Mouse (Mus musculus) spleen, embryonic (tissue): ENCODE measurements at regions not wholly inside any gene's neighbourhood (a gene's known extent, or its start where the extent isn't known, plus 50 kb on each side); places are given as distances from the start of the nearest gene placed in this dataset.

Source experiments
- CTCF ChIA-PET: fragments of 350-600 bp; sonication (Branson Sonifier 250); formaldehyde crosslinking; loops from one replicate; lab custom pipeline; 2022; lab: Charles Lee

DNA sequence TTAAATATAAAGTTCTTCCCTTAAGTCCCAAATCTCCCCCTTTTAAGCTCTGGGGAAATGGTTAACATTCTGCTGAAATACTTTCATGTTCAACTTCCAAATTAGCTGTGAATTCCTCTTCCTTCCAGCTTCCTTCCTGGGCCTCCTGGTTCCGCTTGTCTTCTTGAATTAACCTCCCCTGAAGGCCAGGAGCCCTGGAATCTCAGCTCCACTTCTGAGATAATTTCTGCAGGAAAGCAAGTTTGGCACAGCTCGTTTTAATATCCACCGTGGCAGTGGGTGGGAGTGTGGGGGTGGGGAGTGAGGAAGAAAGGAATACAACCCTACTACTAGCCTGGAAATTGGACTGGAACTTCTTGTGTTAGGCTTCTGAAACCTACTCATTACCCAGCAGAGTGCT lies 110.8 kb upstream of the Tsc22d2 start:
- CTCF ChIA-PET: no interaction called here

DNA sequence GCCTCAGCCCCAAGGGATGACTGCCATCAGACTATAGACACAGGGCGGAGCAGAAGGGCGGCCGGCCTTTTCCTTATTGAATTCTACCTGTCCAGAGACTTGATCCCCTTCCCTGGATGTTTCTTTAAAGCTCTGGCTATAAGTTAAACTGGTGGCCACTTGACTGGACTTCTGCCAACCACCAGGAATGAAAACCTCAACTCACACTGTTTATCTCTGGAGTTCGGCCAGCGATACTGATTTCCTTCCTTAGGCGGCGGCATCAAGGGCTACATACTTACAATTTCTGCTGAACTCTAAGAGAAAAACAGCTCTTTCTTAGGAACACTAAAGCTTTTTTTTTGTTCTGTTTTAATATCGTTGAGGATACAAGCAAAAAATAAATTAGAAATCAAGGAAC lies 104.9 kb upstream of the Tsc22d2 start:
- CTCF ChIA-PET: no interaction called here

DNA sequence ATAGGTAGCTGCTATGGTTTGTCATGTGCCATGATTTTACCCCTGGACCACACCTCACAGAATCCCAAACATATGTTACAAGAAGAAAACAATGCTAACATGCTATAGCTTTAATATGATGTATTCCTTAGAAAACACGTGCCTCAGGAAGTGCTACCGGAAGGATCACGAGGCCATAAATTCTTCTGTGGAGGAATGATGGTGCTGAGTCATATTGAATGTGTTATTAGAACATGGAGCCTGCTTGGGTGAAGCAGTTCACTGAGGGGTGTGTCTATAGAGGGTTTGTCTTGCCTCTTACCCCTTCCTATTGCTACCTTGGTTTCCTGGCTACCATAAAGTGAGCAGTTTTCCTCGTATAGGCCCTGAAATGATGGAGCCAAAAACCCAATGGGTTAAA lies 104.1 kb upstream of the Tsc22d2 start:
- CTCF ChIA-PET: no interaction called here

DNA sequence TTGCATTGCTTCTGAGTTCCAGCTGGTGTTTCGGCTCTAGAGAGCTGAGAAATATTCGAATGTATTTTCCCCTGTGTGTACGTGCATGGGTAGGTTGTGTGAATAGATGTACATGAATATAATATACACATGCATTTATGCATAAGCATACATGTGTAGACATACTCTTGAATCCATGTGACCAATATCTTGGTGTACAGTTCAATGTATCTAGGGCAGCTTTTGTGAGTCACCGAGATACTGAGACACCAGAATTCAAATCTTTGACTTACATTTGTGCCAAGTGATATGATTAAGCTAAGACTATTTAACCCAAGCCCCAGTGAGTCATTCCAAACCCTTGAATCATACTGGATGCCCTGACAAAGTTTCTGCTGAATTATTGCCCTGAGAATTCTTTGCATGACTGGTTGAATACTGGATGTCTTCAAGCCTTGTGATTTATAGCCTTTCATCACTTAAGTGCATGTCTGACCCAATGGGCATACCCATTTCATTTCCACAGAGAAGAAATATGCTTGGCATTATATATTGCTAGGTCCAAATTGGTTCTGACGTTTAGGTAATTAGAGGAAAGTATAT lies 103.3 kb upstream of the Tsc22d2 start:
- CTCF ChIA-PET: no interaction called here

DNA sequence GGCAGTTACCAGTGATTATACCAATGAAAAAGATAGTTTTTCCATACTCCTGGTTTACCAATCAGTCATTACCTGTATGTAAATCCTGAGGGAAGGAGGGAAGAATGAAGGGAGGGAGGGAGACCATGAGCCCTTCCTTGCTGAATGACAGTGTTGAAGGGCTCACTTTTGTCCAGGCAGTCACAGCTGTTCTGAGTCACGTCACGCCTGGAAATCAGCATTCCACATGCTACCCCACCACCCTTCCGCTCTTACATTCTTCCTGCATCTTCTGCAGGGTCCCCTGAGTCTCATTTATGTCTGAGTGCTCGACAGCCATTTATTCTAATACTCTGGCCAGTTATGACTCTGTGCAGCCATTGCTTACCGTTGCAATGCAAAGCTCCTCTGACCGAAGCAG lies 101.9 kb upstream of the Tsc22d2 start:
- CTCF ChIA-PET: no interaction called here

DNA sequence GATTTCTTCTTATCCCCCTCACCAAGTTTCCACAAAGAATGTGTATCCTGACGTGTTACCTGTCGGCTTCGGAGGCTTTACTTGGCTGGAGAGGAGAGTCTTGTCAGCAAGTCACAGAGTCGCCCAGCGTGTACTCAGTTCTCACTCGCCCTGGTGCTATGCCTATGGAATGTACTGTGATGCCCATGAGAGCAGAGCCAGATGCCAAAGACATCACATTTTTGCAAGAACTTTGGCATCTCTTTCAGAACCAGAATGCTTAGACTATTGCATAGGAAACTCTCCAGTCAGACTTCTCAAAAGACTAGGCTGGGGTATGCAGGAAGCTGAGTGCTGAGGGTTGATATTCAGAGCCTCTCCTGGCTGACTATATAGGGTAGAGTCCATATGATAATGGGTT lies 99.3 kb upstream of the Tsc22d2 start:
- CTCF ChIA-PET: no interaction called here

DNA sequence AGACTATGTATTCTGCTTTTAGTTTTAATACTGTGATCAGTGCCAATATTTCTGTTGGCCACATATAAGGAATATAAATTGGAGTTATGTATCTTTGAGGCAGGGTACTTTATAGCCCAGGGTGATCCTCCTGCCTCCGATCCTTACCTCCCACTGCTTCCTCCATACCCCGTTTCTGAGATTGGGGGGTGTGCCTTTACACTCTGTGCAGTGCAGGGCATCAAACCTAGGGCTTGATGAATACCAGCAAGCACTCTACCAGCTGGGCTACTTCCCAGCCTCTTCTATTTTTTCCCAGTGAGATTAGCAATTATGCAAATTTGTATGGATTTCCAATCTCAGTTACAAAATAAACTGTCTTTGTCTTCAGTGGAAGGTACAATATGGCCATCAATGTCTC lies 97.3 kb upstream of the Tsc22d2 start:
- CTCF ChIA-PET: no interaction called here

DNA sequence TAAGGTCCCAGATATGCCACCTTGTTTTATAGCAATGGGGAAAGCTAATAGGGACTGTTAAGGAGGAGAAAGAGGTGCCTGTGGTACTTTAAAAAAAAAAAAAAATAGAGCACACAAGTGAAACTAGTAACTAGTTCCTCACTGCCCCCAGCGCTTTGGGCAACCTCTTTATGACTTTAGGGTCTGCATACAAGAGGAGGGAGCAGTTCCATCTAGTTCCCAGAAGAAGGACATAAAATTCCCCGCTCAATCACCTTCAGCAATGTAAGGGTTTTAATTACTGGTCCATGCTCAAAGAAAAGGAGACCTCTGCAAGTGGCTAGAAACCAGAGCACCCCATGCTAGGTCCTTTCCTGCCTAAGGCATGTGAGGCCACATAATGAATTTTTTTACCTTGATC lies 95.8 kb upstream of the Tsc22d2 start:
- CTCF ChIA-PET: interaction anchor here (0.7 kb wide), 1 partner anchor 76 kb away, joined by 3 read pairs; no protein-coding TSS in a partner anchor

DNA sequence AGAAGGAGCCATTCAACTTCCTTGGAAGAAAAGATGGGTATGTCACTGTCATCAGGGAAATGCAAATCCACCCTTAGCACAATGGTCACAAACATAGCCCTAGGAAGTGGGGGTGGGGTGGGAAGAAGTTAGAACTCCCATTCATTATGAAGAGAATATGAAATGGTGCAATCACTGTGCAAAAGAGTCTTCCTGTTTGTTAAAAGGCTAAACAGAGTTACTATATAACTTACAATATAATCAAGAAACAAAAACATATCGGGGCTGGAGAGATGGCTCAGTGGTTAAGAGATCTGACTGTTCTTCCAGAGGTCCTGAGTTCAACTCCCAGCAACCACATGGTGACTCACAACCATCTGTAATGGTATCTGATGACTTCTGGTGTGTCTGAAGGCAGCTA lies 95.1 kb upstream of the Tsc22d2 start:
- CTCF ChIA-PET: no interaction called here

DNA sequence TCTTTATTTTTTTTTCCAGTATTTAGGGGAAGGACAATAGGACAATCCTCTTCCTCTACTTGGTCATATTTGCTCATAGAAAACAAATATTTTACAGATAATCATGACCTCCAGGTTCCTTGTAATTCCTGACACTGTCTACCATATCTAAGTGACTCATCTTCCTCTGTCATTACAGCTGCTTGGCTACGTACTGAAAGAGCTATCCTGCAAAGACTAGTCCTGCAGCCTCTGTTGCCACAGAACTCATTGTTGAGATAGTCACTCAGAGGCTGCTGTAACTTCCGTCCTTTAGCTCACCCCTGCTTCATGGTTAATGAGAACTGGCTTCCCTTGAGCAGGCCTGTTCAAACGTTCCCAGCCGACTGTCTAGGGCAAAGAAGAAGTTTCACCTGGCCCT lies 93.7 kb upstream of the Tsc22d2 start:
- CTCF ChIA-PET: no interaction called here

DNA sequence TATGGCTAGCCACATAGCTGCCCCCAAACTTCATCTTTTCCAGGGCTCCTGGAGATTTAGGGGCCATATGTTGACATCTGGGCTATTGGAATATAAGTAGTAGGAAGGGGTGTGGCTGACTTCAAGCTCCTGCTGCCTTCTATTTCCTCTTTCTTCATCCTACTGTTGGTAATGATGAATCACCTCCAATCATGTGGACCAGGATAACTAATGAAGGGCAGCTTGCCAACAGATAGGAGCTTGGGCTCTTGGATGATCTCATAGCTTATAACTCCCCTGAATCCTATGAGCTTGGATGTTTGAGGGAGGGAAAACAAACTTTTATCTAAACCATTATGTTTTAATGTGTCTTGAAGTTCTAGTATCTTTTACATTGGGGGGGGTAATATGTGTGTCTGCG lies 92.2 kb upstream of the Tsc22d2 start:
- CTCF ChIA-PET: no interaction called here

DNA sequence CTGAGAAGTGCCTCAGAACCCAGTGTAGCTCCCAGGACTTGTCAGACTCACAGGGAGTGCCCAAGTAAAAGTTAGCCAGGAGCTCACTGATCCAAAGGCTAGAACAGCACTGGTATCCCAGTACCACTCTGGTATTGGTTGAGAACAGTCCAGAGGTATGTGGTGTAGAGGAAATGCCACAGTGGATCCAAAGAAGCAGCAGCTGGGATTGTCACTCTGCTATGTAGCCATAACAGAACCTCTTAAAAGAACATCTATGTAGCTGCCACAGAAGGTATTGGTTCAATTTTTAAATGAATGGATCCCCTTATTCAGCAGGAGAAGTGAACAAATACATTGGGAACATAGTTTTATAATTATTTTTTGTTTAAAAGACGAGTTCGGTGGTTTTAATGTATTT lies 86.8 kb upstream of the Tsc22d2 start:
- CTCF ChIA-PET: no interaction called here

DNA sequence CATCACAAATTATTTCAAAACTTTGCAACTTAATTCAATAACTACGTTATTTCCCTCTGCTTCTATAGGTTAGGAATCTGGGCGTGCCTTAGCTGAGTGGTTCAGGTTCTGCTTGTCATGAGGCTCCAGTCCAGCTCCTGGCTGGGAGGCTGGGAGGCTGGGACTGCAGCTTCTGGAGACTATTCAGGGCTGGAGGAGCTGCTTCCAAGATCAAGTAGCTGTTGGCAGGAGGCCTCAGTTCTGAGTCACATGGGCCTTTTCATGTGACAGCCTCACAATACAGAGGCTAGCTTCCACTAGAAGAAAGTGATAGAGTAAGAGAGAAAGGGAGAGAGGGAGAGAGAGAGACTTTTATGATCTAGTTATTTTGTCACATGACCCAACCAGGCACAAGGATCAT lies 84.3 kb upstream of the Tsc22d2 start:
- CTCF ChIA-PET: no interaction called here

DNA sequence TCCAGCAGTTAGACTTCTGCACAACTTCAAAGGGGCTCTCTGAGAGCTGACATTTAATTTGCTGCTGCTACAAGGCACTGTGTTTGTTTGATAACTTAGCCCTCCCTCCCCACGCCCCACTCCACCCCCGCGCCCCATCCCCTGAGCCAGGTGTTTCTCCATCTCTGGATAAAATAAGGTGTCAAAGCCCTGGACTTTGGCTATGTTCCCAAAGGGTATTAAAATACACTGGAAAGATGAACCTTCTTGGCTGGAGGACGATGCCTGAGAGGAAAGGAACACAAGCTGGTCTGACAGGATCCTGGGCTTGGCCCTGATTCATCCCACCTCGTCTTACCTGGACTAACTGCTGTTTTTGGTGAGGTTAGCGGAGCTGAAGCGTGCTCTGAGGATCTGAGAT lies 80.5 kb upstream of the Tsc22d2 start:
- CTCF ChIA-PET: no interaction called here

DNA sequence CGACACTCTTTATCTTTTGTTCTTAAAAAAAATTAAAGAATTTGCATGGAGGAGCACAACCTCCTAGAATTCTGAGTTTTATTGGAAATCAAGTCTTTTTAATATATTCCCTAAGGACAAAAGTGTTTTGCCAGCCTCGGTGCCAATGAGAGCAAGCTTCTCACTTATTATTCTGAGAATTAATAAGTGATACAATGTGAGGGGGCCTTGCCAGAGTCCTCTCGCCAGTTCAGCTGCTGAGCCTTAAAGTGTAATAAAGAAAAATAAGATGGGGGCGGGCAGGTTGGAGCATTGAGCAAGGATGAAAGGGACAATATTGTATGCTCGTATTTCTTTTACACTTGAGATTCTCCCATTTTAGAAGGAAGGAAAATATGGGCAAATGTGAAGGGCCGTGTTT lies 79.2 kb upstream of the Tsc22d2 start:
- CTCF ChIA-PET: no interaction called here

DNA sequence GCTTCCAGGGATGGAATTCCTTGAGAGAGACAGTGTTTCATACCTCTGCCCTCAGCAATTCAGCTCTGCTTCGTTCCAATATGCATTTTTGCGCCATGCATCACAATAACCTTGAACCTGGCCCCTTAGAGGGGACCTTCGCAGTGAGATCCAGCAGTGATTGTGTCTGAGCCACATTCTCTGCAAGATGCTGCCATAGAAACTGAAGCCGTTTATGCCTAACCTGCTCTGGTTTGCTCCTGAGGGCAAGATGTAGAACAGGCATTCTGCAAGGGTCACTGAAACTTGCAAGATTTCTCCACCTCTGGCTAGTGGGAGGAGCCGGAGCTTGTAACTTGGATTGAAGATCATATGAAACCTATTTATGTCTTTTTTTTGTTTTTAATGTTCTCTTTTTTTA lies 78.4 kb upstream of the Tsc22d2 start:
- CTCF ChIA-PET: no interaction called here

DNA sequence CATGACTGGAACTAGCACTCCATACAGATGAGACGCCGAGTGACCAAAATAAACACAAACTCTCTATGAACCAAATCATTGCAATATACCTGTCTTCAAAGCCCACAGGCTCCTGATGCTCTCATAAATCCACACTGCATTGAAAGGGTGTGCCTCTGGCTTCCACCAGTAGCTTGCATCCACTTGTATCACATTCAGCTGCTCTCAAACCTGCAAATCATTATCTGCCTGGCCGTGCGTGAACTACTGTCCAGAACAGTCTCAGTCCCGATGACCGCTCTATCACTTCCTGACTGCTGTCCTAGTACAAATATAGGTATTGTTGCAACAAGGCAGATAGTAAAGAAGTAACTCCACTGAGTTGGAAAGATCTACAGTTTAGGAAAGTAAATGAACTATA lies 77.9 kb upstream of the Tsc22d2 start:
- CTCF ChIA-PET: no interaction called here

DNA sequence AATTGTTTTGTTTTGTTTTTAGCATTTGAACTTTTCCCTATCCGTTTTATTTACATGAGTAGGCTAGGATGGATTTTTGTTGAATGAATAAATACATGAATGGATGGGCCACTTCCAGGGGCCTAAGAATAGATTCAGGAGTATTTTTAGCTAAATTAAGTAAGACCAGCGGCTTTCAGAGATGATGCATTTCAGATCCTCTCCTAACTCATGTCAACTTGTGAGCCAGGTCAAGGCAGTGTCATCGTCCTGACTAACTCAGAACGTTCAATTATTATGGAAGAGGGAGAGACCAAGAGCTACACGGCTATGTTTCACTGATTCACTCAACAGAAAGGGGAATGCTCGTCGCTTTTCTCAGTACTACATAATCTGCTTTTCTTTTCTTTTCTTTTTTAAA lies 75.5 kb upstream of the Tsc22d2 start:
- CTCF ChIA-PET: no interaction called here

DNA sequence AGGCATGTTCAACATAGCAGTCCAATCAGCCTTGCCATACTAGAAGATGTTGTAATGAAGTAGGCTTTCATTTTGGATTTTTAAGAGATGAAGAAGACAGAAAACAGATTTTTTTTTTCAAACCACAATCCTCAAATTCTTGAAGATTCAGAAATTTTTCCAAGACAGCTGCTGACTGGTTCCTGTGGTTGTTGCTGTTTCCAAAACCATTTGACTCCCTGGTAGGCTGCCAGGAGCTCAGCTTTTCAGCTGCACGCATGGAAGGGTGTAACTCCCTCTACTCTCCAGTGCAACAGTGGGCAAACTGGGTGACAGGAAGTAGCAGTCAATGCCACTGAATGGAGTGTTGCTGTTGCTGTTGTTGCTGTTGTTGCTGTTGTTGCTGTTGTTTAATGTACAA lies 72.4 kb upstream of the Tsc22d2 start:
- CTCF ChIA-PET: no interaction called here

DNA sequence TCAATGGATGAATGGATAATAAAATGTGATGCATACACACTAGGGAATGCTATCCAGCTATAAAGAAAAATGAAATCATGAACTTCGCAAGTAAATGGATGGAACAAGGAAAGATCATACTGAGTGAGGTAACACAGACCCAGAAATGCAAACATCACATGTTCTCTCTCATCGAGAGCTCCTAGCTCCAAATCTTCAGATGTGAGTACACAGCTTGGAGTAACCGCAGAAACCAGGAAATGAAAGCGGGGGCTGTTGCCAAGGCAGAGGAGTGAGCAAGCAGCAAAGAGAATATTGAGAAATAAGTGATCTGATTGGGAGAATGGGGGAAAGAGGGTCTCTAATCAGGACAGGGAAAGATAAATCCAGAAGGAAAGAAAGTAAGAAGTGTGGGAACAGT lies 52.0 kb upstream of the Tsc22d2 start:
- CTCF ChIA-PET: no interaction called here

DNA sequence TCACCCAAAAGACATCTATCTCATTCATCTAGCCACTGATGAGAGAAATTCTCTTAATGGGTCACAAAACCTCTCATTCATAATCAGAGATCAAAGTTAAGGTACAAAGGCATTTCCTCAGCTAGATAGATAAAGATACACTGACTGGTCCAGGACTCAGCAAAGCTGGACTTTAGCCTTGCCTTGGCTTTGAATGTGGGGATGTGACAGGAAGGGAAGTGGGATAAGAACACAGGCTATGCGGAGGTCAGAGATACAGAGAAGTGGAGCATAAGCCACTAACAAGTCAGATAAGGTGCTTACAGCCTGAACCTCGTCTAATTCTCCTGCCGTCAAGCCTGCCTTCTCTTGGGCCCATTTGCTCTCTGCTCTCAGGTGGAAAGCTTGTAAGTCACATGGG lies 50.0 kb upstream of the Tsc22d2 start:
- CTCF ChIA-PET: no interaction called here
